Mouse (Mus musculus) liver, embryonic 16.5 days (tissue): ENCODE data around the gene D1Ertd622e. TPM values are rescaled to one million over a fixed set of nuclear protein-coding genes. Genes with fewer than 3 reads are reported as not detected.

Experiments used
- ATAC-seq: fragments of 200-750 bp; cut with Nextera tagmentation; 2 replicates; pipeline ENCODE4 v1.8.0; 2017; ENCODE audit warnings: low read depth, mild to moderate bottlenecking, moderate number of reproducible peaks, moderate library complexity
- H3K27ac ChIP-seq: fragments of 300-500 bp; sonication (generic); 2 replicates; pipeline ENCODE4 v1.5.1; 2014; ENCODE audit warnings: mild to moderate bottlenecking, low read length
- H3K27me3 ChIP-seq: fragments of 300-500 bp; sonication (generic); 2 replicates; pipeline ENCODE4 v1.6.1; 2014; ENCODE audit warnings: low read depth, low read length, mixed read lengths; ENCODE audit not compliant: control insufficient read depth, insufficient read depth
- H3K36me3 ChIP-seq: fragments of 300-500 bp; sonication (generic); 2 replicates; pipeline ENCODE4 v1.6.1; 2014; ENCODE audit warnings: mild to moderate bottlenecking; ENCODE audit not compliant: control insufficient read depth, insufficient read depth
- H3K4me1 ChIP-seq: fragments of 300-500 bp; sonication (generic); 2 replicates; pipeline ENCODE4 v1.6.1; 2014; ENCODE audit warnings: low read depth, low read length, mixed read lengths; ENCODE audit not compliant: control insufficient read depth
- H3K4me2 ChIP-seq: fragments of 300-500 bp; sonication (generic); 2 replicates; pipeline ENCODE4 v1.6.1; 2014; ENCODE audit warnings: low read depth, low read length, mixed read lengths
- H3K4me3 ChIP-seq: fragments of 300-500 bp; sonication (generic); 2 replicates; pipeline ENCODE4 v1.5.1; 2014; ENCODE audit warnings: low read depth, mild to moderate bottlenecking, low read length
- H3K9ac ChIP-seq: fragments of 300-500 bp; sonication (generic); 2 replicates; pipeline ENCODE4 v1.6.1; 2014; ENCODE audit warnings: low read depth, low read length
- H3K9me3 ChIP-seq: fragments of 300-500 bp; sonication (generic); replicated peaks from 2 replicates; pipeline ENCODE4 v1.6.1; 2016; ENCODE audit warnings: low read length; ENCODE audit not compliant: control insufficient read depth
- WGBS: fragments of 180-500 bp; shearing (Covaris S2); extraction: QIAGEN DNeasy Blood & Tissue Kit; methylation state at CpG from one replicate; pipeline ENCODE4 v1.1.7; 2014; ENCODE audit not compliant: insufficient replicate concordance; 5-methylcytosine and 5-hydroxymethylcytosine counted together
- polyA plus RNA-seq: library from polyadenylated mRNA; unstranded; fragments of >200 nt; fragmentation: Nextera tagmentation; extraction: Ambion mirVana; gene quantifications from 2 replicates; pipeline ENCODE4 v1.2.1, GENCODE M21; 2015

Gene D1Ertd622e
- polyA plus RNA-seq, 1 experiment from 2014 or later, result 43.7 TPM

DNA sequence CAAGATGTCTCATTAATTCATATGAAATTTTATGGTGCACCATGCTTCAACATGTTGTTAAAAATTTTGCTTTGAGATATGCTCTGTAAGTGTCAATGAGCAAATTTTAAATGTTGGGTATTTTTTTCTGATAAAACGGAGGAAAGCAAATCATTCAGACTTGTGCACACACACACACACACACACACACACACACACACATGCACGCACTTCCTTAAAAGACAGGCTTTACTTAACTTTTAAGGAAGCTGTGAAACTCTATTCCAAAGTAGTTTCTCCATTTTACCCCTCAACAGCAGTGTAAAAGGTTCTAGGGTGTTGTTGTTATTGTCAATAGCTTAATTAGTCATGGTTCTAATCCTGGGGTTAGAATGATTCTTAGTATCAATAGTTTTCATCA lies 14.2 kb upstream of the D1Ertd622e start:
- no peaks in the 10 kb centered on the region for H3K36me3 ChIP-seq

DNA sequence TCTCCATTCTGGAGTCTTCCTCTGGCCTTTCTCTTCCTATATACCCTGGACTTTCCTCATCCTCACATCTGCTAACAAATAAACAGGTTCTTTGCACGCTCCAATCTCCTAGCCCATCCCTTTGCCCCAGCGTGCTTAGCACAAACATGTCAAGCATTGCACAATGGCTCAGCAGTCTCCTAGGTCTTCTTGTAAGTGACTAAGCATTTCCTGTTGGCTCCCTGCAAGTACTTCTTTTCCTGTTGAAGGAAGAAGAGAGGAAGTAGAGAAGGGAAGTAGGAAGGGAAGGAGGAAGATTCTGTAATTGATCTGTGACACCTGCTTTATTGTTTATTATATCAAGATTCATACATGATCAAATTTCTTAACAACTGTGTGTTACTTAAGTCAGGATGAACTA lies 11.0 kb upstream of the D1Ertd622e start:
- Histone ChIP-seq H3K9ac (no peak overlapping the region), H3K4me1 (no peaks in the 10 kb centered on the region; the same call in 1 of the 2 replicates), H3K4me3 (no peak overlapping the region), H3K27me3 (no peaks in the 10 kb centered on the region), H3K36me3 (no peaks in the 10 kb centered on the region), H3K4me2 (no peak overlapping the region), H3K9me3 (no peaks in the 10 kb centered on the region), H3K27ac (no peak overlapping the region)
- 6% methylated on average over 2 of the region's 2 CpGs for WGBS
- ATAC-seq, result peak; percentile 64; the same call in 1 of the 2 replicates

More for the DNA sequence above, 14.2 kb upstream of the D1Ertd622e start:
- Histone ChIP-seq H3K4me3 (no peak overlapping the region), H3K27ac (no peak overlapping the region), H3K4me2 (no peak overlapping the region), H3K4me1 (no peaks in the 10 kb centered on the region; the same call in 1 of the 2 replicates), H3K9me3 (no peaks in the 10 kb centered on the region), H3K9ac (no peak overlapping the region), H3K27me3 (no peaks in the 10 kb centered on the region)
- WGBS, result 13% methylated on average over 2 of the region's 2 CpGs
- no peak for ATAC-seq

DNA sequence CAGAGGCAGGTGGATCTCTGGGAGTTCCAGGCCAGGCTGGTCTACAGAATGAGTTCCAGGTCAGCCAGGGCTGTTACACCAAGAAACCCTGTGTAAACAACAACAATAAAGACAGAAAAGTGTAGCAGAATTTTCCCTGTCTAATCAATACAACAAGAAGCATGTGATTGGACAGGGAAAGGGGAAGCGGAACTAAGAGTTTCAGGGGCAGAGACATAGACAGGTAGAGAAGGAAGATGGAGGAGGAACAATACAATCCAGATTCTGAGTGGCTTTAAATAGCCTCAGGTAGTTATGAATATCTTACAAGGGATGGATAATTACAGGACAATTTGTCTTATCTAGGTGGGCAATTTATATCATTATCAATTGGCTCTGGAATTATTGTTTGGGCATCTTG lies 5.4 kb upstream of the D1Ertd622e start:
- Histone ChIP-seq H3K27ac (no peak overlapping the region), H3K4me3 (no peak overlapping the region), H3K4me2 (no peak overlapping the region), H3K9me3 (no peaks in the 10 kb centered on the region), H3K27me3 (no peaks in the 10 kb centered on the region), H3K4me1 (peaks cover 3% of the 10 kb centered on the region), H3K9ac (no peak overlapping the region), H3K36me3 (no peaks in the 10 kb centered on the region)
- no peak for ATAC-seq
- WGBS, result 82% methylated on average over 1 of the region's 1 CpGs

DNA sequence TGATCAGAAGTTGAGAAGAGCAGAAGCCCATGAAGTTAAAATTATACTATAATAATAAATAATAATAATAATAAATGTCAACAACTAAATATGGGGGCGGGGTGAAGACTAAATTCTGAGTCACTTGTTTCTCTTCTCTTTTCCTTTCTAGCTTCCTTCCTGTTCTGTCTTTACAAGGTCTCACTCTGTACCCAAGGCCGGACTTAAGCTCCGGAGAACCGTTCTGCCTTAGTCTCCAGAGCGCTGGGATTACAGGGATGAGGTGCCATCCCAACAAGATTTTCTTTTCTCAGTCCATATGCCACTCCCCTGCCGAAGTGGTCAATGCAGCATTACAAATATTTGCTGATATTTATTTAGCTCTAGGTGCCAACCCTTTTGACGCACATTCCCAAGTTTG lies 450 bp upstream of the D1Ertd622e start:
- no peak for ATAC-seq
- H3K4me2 ChIP-seq, result peak overlapping the region; percentile 90
- H3K9me3 ChIP-seq, result no peaks in the 10 kb centered on the region
- H3K27me3 ChIP-seq, result no peaks in the 10 kb centered on the region
- peak overlapping the region; percentile 93 for H3K9ac ChIP-seq
- 17% methylated on average over 7 of the region's 7 CpGs for WGBS
- H3K27ac ChIP-seq, result peak overlapping the region; percentile 97
- H3K4me1 ChIP-seq, result peaks cover 16% of the 10 kb centered on the region
- H3K36me3 ChIP-seq, result no peaks in the 10 kb centered on the region
- H3K4me3 ChIP-seq, result peak overlapping the region; percentile 93

DNA sequence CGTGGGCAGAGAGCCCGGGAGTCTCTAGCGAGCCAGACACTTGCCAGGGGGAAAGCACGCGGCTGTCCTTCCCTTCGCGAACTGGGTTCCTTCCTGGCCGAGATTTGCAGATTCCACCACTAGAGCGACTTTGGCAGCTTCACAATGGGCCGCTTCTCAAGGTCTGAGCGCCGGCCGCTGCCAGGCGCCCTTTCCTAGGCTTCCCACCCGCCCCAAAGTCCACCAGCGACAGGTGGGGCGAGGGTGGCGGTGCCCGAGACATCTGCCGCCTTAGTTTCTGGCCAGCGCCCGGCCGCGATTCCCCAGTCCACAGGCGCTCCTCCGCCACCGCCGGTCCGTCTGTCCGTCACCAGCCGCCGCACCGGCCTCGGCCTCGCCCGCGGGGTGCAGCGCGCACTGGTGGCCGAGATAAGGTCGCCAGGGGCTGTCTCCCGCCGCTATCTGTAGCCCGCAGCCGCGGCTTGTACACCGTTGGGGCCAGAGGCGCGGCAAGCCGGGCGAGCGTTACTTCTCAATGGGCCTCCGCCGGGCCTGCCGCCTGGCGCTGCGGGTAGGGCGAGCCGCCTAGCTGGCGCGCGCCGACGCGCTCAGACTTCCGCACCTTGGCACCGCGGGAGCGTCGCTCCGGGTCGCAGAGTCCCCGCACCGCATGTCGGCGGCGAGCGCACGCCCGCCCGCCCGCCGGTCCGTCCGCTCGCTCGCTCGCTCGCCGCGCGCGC lies 1.0 kb downstream of the D1Ertd622e start:
- peak; percentile 90 for ATAC-seq

DNA sequence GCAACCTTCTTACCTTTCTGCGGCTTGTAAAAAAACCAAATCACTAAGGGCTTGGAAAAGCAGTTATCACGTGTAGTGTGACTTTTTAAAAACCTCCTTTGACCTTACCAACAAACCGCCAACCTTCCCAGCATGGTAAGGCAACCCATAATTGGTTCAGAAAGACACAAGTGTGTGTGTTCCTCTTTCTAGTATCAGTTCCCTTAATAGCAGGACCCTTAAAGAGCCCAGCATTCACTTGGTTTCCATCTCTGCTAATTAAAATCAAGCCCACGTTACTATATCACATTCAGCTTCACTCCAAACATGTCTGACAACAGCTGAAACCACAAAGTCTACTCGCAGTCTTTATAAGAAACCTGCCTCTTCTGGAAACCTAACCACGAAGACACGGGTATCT lies 2.5 kb downstream of the D1Ertd622e start:
- Histone ChIP-seq H3K4me1 (peaks cover 35% of the 10 kb centered on the region), H3K4me3 (peak overlapping the region; percentile 93), H3K4me2 (peak overlapping the region; percentile 90), H3K9me3 (no peaks in the 10 kb centered on the region), H3K9ac (peak overlapping the region; percentile 93), H3K27me3 (no peaks in the 10 kb centered on the region), H3K36me3 (no peaks in the 10 kb centered on the region; the same call in 1 of the 2 replicates), H3K27ac (peak overlapping the region; percentile 97)
- 23% methylated on average over 7 of the region's 7 CpGs for WGBS
- no peak for ATAC-seq

More for the DNA sequence above, 1.0 kb downstream of the D1Ertd622e start:
- peak overlapping the region; percentile 90 for H3K4me2 ChIP-seq
- H3K4me1 ChIP-seq, result peaks cover 26% of the 10 kb centered on the region
- no peaks in the 10 kb centered on the region for H3K9me3 ChIP-seq
- H3K27ac ChIP-seq, result peak overlapping the region; percentile 97
- no peaks in the 10 kb centered on the region for H3K27me3 ChIP-seq
- no peaks in the 10 kb centered on the region; the same call in 1 of the 2 replicates for H3K36me3 ChIP-seq
- WGBS, result under 1% methylated on average over 81 of the region's 93 CpGs
- peak overlapping the region; percentile 93 for H3K9ac ChIP-seq
- H3K4me3 ChIP-seq, result peak overlapping the region; percentile 93

DNA sequence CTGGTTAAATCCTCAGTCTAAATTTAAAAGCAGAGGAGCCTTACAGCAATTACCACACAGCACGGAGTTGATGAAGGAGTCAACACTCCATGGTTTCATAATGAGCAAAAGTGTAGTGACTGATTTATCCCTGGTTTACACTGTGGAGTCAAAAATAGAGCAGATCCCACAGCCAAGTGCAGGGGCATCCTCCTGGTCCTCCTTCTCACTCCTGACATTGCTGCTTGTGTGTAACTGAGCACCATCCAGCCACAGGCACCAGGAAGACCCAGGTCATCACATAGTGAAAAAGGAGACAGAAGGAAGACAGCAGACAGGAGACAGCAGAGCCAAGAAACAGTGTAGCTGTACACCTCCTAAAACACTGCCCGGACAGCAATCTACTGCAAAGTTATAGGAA lies 4.1 kb downstream of the D1Ertd622e start:
- Histone ChIP-seq H3K36me3 (peaks cover 8% of the 10 kb centered on the region), H3K27me3 (no peaks in the 10 kb centered on the region), H3K9ac (peak overlapping the region; percentile 50), H3K4me3 (peak overlapping the region; percentile 42), H3K27ac (peak overlapping the region; percentile 55; the same call in 1 of the 2 replicates), H3K9me3 (no peaks in the 10 kb centered on the region), H3K4me1 (peaks cover 35% of the 10 kb centered on the region), H3K4me2 (peak overlapping the region; percentile 90)
- no peak for ATAC-seq
- 86% methylated on average over 2 of the region's 2 CpGs for WGBS

DNA sequence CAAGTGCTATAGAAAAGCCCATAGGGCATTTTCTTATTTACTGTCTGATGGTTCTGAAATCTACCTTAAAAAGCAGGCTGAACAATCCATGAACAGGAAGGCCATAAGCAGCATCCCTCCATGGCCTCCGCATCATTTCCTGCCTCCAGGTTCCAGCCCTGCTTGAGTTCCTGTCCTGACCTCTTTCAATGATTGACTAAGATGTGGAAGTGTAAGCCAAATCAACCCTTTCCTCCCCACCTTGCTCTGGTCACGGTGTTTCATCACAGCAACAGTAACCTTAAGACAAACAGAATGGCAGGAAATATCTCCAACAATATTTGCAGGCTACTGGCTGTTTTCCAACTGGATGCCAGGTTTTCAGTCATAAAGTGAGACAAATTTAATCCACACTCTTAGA lies 4.7 kb downstream of the D1Ertd622e start:
- Histone ChIP-seq H3K27me3 (no peaks in the 10 kb centered on the region), H3K9me3 (no peaks in the 10 kb centered on the region), H3K4me3 (peak overlapping the region; percentile 14; the same call in 1 of the 2 replicates), H3K4me1 (peaks cover 33% of the 10 kb centered on the region), H3K36me3 (peaks cover 9% of the 10 kb centered on the region), H3K9ac (no peak overlapping the region), H3K27ac (no peak overlapping the region), H3K4me2 (peak overlapping the region; percentile 90)
- WGBS, result 50% methylated on average over 2 of the region's 2 CpGs
- ATAC-seq, result no peak

DNA sequence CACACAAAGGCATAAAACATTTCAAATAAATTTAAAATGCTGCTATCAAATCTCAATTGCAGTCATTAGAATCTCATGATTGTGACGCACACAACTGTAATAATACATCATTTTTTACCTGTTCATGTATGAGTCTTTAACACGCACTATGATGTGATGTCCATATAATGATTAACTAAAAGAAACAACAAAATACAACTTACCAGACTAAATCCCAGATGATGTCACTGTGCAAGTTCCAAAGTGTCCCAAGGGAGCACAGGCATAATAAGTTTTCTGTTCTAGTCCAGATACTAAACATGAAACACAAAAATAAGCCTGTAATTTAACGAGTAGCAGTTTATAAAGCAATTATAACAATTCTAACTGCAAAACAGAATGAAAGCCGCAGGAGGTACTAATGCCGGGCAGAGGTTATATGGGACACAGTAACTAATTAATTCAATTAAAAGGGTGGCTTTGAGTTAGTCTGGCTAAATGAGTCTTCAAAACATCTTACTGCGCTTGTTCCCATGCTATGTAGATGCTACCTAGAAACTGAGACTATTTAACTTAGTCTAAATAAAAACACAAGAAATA lies 7.4 kb downstream of the D1Ertd622e start:
- 87% methylated on average over 6 of the region's 6 CpGs for WGBS
- Histone ChIP-seq H3K27ac (no peak overlapping the region), H3K9ac (no peak overlapping the region), H3K36me3 (peaks cover 16% of the 10 kb centered on the region), H3K4me1 (peaks cover 53% of the 10 kb centered on the region), H3K4me3 (no peak overlapping the region), H3K27me3 (no peaks in the 10 kb centered on the region), H3K9me3 (no peaks in the 10 kb centered on the region), H3K4me2 (no peak overlapping the region)
- ATAC-seq, result no peak
